Mouse (Mus musculus): ENCODE data around the gene Pitpnm1.
"Not testable (repeated sequence)": the region's sequence is repeated elsewhere in the genome, so short reads cannot be mapped to it uniquely, and the experiment has no call there.

Gene Pitpnm1

DNA sequence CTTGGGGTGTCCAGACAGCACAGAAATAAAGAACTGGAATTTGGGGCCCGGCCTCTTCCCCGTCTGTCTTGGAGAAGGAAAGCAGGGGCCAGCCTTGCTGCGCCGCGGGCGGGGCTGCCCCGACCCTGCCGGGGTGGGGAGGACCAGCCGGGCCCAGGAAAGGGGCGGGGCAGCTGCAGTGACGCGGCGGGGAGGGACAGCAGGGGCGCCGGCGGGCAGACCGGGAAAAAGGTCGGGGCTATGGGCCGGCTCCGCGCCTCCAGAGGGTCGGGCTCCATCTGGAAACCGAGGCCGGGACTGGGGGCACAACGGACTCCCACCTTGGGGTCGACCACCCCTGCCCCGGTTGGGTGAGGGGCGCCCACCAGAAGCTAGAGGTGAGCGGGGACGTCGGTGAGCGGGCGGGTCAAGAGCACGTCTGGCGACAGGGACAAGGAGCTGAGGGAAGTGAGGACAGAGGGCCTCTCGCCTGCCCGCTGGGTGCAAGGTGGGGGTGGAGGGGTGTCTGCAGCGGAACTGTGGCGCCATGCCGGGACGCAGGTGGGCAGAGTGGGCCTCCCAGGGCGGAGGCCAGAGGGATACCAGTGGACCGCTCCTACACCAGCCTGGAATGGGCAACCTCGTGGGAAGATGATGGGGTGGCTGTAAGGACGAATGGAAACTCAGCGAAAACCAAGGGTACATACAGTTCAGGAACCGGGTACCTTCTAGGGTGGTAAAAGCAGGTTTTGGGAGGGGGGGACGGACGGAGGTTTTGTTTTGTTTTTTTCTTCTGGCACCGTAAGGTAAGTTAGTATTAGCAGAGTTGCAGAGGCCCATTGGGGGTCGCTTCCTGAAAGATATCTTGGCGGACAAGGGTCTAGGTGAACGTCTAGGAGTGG, at the start of gene Pitpnm1:
Gene Pitpnm1 (plus strand): TSS at position 162 of the 881 bp plus-strand sequence.
- DNase-seq (ENCODE audit: low spot score in 2 of 2), result peak; percentile 73 to 75

DNA sequence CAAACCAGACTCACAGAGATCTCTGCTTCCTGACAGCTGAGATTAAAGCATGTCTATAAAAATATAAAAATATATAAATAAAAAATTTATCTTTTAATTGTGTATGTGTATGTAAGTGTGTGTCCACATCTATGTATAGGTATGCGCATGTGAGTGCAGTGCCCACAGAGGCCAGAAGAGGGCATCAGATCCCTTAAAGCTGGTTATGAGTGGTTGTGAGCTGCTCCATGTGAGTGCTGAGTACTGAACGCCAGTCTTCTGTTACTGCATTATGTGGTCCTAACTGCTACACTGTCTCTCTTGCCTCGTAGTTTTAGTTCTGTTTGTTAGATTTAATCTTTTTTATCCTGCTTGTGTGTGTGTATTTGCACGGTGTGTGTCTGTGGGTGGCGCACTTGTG, 48.8 kb upstream of the Pitpnm1 start:
- DNase-seq (ENCODE audit: low spot score in 2 of 2), result no peak

DNA sequence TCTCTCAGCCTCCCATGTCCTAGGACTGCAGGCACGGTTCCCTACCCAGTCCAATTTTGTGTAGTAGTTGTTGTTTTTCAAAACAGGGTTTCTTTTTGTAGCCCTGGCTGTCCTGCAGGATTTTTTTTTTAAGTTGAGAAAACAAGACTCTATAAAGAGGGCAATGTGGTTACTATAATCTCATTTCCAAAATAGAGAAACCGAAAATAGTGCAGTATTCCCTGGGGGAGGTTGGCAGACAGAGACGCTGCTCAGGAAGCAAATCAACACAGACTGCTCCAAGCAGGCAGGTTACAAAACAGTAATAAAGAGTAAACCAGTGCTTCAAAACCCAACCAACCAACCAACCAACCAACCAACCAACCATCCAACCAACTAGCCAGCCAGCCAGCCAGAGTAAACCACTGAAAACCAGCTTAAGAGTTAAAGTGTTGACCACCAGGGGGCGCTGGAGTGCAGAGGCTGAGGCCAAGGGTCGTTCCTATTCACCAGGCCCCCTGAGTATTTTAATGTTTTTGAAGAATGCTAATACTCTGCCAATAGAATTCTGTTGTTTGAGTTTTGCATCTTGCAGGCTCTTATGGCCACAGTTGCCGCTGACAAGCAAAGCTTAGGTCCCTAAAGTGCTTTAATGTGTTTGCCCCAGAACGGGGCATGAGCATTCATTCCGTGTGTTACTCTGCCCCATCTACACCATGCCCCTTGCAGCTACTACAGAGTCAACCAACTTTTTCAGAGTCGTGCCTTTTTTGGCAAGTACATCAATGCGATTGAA, 47.9 kb upstream of the Pitpnm1 start:
- DNase-seq (ENCODE audit: low spot score in 2 of 2), result peak in 1 of 2 experiments; percentile 48

DNA sequence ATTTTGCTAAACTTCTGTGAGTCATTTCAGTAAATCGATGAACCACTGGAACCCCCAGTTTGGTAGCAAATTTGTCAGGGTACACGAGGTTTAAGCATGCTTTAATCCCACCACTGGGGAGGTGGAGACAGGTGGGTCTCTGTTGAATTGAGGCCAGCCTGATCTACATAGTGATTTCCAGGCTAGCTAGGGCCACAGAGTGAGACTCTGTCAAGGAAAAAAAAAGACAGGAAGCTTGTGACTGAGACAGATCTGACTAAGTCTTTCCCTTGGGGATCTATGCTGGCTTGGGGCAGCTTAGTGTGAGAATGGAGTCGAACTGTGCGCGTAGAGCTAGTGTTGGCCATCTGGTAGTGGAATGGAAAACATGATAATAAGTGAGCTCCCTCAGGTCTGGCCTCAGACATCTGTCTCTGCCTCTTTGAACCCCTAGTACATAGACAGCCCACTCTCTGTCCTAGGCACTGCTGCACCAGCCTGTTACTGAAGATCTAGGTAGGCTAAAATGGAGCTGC, 47.2 kb upstream of the Pitpnm1 start:
- DNase-seq (ENCODE audit: low spot score in 2 of 2), result no peak

- no peak for DNase-seq (ENCODE audit: low spot score in 2 of 2)
Observed at GRCm38 (mm10) chr19:4054613-4055012, 45.2 kb upstream of the Pitpnm1 start.

GRCm38 (mm10) chr19:4055216-4055946, 44.4 kb upstream of the Pitpnm1 start:
- no peak for DNase-seq (ENCODE audit: low spot score in 2 of 2)

DNA sequence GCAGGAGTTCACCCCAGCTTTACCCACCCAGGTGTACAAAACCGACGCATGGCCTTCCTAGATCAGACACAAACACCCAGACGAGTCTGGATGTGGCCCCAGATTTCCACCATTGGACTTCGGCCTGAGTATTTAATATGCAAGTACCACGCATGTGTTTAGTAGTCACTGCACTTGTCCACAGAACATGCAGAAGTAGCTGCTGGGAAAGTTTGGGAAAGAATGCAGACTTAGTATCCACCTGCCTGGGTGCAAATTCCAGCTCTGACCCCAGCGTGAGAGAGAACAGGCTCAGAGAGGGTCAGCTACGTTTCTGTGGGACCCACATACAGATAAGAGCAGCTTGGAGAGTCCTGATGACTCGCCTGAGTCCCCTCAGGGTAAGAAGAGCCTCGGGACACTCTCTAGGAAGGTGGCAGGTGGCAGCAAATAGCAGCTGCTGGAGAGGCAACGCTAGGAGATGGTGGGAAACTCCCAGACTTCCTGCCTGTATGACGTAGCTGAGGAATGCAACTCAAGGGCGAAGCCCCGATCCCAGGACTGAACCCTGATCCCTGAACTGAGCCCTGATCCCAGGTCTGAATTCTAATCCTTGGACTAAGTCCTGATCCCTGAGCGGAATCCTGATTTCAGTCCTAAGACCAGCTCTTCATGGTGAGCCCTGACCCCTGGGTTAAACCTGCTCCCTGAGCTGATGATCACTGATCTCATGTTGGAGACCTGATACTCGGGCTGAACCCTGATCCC, 43.7 kb upstream of the Pitpnm1 start:
- no peak for DNase-seq (ENCODE audit: low spot score in 2 of 2)

GRCm38 (mm10) chr19:4056727-4057126, 43.1 kb upstream of the Pitpnm1 start:
- no peak for DNase-seq (ENCODE audit: low spot score in 2 of 2)

- DNase-seq (ENCODE audit: low spot score in 2 of 2), result no peak
Observed at GRCm38 (mm10) chr19:4057389-4057788, 42.4 kb upstream of the Pitpnm1 start.

DNA sequence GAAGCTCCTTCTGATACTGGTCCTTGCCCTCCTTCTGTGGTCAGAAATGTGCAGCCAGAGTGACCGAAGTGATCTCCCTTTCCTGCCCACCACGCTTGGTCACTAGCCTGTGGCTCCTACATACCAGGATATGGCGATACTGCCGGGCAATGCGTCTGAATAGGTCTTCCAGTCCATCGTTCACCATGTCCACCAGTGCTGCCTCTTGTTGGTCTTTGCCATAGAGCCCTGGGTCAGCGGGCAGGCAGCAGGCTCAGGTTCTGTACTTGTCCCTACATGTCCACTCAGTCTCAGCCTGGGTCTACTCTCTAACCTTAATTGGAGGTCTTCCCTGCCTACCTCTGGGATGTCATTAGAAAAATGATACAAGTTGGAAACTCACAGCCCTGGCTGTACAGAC, 41.8 kb upstream of the Pitpnm1 start:
- no peak for DNase-seq (ENCODE audit: low spot score in 2 of 2)

DNA sequence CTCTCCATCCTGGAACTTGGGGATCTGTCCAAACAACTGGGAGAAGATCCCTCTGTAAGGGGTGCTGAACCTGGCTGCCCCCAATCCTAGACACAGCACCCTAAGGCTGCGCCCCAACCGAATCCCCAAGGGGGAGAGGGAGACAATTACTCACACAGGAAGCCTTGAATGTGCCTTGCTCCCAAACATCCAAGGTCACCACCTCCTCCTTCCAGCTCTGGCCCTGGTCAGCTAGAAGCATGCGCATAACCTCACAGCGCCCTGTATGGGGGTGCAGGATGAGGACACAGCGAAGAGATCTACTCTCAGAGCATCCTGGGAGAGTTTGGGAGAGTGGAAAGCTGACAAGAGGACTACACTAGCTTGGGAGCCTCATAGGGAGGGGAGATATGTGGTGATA, 41.2 kb upstream of the Pitpnm1 start:
- DNase-seq (ENCODE audit: low spot score in 2 of 2), result no peak

DNA sequence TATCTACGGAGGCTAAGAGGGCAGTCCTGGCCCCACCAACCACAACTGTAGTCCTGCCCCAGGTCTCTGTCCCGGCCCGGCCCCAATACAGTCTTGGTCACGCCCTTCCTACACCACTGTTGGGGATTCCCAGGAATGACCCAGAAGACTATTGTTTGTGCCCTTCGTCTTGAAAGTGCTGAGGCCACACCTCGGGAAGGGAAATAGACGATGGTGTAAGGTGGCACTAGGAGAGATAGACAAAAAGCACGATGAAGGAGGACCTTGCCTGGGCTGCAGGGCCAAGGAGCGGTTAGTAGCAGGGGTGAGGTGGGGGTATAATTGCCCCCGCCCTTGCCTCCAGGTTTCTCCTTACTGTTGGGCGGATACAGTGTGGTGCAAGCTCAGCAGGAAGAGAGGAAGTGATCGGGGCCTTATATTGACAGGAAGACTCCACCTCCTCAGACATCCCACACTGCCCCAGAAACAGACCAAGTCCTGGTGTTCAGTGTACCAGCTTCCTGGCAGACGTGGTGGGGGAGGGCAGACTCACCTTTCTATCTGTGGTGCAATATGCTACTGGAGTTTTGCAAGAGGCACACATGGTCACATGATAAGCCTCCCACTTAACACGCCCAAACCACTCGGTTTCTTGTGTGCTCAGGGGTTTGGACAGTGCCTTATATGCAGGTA, 40.6 kb upstream of the Pitpnm1 start, which contains the start of gene Gstp3:
Gene Gstp3 (minus strand): TSS at position 501 of the 672 bp plus-strand sequence.
- DNase-seq (ENCODE audit: low spot score in 2 of 2), result peak in 1 of 2 experiments; percentile 37

- DNase-seq (ENCODE audit: low spot score in 2 of 2), result not testable (repeated sequence)
Observed at GRCm38 (mm10) chr19:4060044-4060898, 39.5 kb upstream of the Pitpnm1 start.

GRCm38 (mm10) chr19:4060899-4061465, 38.8 kb upstream of the Pitpnm1 start:
- DNase-seq (ENCODE audit: low spot score in 2 of 2), result no peak

DNA sequence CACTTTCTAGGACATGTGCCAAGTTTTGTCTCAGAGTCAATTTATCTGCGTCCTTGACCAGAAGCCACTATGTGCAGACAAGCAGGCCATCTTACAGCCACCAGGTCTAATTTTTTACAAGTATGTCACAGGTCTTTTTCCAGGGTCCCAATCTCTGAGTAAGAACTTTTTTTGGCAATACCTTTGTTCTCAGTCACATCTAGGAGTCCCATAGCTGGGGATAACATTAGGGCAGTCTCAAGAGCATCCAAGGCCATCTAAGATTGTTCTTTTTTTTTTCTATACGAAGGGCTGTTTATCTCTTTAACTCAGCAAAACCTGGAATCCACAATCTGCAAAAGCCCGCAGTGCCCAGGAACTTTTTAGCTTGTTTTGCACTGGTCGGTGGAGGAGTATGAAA, 36.4 kb upstream of the Pitpnm1 start:
- not testable (repeated sequence) for DNase-seq (ENCODE audit: low spot score in 2 of 2)

DNA sequence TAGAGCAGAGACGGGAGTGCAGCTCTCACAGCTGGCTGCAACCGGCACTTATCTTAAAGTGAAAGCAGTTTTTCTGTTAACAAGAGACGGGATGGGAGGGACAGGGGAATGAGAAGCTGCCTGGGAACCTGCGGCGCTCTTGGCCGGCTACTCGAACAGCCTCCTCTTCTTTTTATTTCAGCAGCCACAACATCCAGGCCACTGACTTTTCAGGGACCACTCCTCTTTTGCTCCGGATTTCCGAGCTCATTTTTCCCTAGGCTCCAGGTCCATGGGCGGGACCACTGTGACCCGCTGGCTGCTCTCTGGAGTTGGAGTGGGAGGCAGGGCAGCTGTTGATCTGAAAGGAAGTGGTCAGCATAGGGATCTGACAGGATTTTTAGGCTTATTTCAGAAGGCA, 35.3 kb upstream of the Pitpnm1 start:
- not testable (repeated sequence) for DNase-seq (ENCODE audit: low spot score in 2 of 2)

DNA sequence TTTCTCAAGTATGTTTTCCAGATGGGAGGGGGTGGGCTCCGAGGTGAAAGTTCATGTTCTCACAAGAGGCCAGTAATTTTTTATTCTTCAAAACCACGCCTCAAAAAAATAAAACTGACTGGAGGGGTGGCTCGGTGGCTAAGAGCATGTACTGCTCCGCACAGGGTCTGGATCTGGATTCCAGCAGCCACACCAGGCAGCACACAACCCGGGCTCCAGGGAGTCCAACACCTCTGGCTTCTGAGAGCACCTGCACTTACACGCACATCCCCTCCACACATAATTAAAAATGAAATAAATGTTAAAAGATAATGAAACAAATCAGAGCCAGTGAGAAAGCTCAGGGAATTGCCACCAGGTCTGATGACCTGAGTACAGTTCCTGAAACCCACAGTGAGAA, 33.5 kb upstream of the Pitpnm1 start:
- DNase-seq (ENCODE audit: low spot score in 2 of 2), result no peak

- DNase-seq (ENCODE audit: low spot score in 2 of 2), result no peak
Observed at GRCm38 (mm10) chr19:4066877-4067276, 32.9 kb upstream of the Pitpnm1 start.

- DNase-seq (ENCODE audit: low spot score in 2 of 2), result not testable (repeated sequence)
Observed at GRCm38 (mm10) chr19:4068242-4068641, 31.6 kb upstream of the Pitpnm1 start.
